Mouse (Mus musculus) right cerebral cortex, postnatal 10 days (tissue): ENCODE data around the gene Atg2a.

Source experiments
- DNase-seq, 2 experiments: peaks; one replicate each; pipeline ENCODE4 v3.0.0; 2021; ENCODE audit warnings: low spot score in 2 of 2

The Atg2a gene

GRCm38 (mm10) chr19:6247526-6248300, 6.2 kb downstream of the Atg2a start:
- DNase-seq, result no peak

- DNase-seq, result no peak
Measured at GRCm38 (mm10) chr19:6253021-6253420, 11.6 kb downstream of the Atg2a start.

GRCm38 (mm10) chr19:6260428-6260827, 19.0 kb downstream of the Atg2a start:
- no peak for DNase-seq

GRCm38 (mm10) chr19:6260946-6261345, 19.5 kb downstream of the Atg2a start:
- DNase-seq, result no peak

- no peak for DNase-seq
Measured at GRCm38 (mm10) chr19:6261379-6261778, 19.9 kb downstream of the Atg2a start.

GRCm38 (mm10) chr19:6262222-6262621, 20.8 kb downstream of the Atg2a start:
- DNase-seq, result peak in 1 of 2 experiments; percentile 65

GRCm38 (mm10) chr19:6262839-6263433, 21.5 kb downstream of the Atg2a start:
- no peak for DNase-seq

- no peak for DNase-seq
Measured at GRCm38 (mm10) chr19:6264200-6264599, 22.7 kb downstream of the Atg2a start.

- no peak for DNase-seq
Measured at GRCm38 (mm10) chr19:6264945-6265344, 23.5 kb downstream of the Atg2a start.

- no peak for DNase-seq
Measured at GRCm38 (mm10) chr19:6265727-6266182, 24.3 kb downstream of the Atg2a start.

GRCm38 (mm10) chr19:6267306-6268169, 26.1 kb downstream of the Atg2a start:
- no peak for DNase-seq

GRCm38 (mm10) chr19:6268170-6268528, 26.7 kb downstream of the Atg2a start:
- DNase-seq, result peak; percentile 84 to 88

- no peak for DNase-seq
Measured at GRCm38 (mm10) chr19:6268670-6269132, 27.2 kb downstream of the Atg2a start.

GRCm38 (mm10) chr19:6269798-6270475, 28.5 kb downstream of the Atg2a start:
- no peak for DNase-seq

- no peak for DNase-seq
Measured at GRCm38 (mm10) chr19:6270661-6271060, 29.2 kb downstream of the Atg2a start.

GRCm38 (mm10) chr19:6271206-6271605, 29.7 kb downstream of the Atg2a start:
- DNase-seq, result no peak

GRCm38 (mm10) chr19:6272053-6272452, 30.6 kb downstream of the Atg2a start:
- DNase-seq, result no peak

GRCm38 (mm10) chr19:6272738-6273137, 31.3 kb downstream of the Atg2a start:
- DNase-seq, result no peak

GRCm38 (mm10) chr19:6273592-6273991, 32.1 kb downstream of the Atg2a start:
- DNase-seq, result no peak

GRCm38 (mm10) chr19:6273998-6274608, 32.6 kb downstream of the Atg2a start:
- no peak for DNase-seq

- no peak for DNase-seq
Measured at GRCm38 (mm10) chr19:6275740-6276389, 34.4 kb downstream of the Atg2a start.
